Mouse (Mus musculus) limb, embryonic 14.5 days (tissue): ENCODE measurements around the gene Orc1. TPM values are rescaled to one million over a fixed set of nuclear protein-coding genes. Genes with fewer than 3 reads are reported as not detected.

Experiments used
- ATAC-seq: fragments of 200-750 bp; cut with Nextera tagmentation; 2 replicates; pipeline ENCODE4 v1.8.0; 2017; ENCODE audit warnings: low read depth, moderate number of reproducible peaks, moderate TSS enrichment; ENCODE audit not compliant: low FRiP score
- DNase-seq: peaks from one replicate; pipeline ENCODE4 v3.0.0-alpha.2; 2015; ENCODE audit warnings: low spot score
- H3K27ac ChIP-seq: fragments of 300-500 bp; sonication (generic); replicated peaks from 2 replicates; pipeline ENCODE4 v1.5.1; 2014; ENCODE audit warnings: low read depth, mild to moderate bottlenecking, low read length, moderate library complexity, mixed read lengths
- H3K27me3 ChIP-seq: fragments of 300-500 bp; sonication (generic); 2 replicates; pipeline ENCODE4 v1.6.1; 2014; ENCODE audit warnings: low read length, mixed read lengths; ENCODE audit not compliant: control insufficient read depth, insufficient read depth
- H3K36me3 ChIP-seq: fragments of 300-500 bp; sonication (generic); 2 replicates; pipeline ENCODE4 v1.6.1; 2014; ENCODE audit warnings: mild to moderate bottlenecking, low read length, moderate library complexity, mixed read lengths; ENCODE audit not compliant: control insufficient read depth, insufficient read depth
- H3K4me1 ChIP-seq: fragments of 300-500 bp; sonication (generic); 2 replicates; pipeline ENCODE4 v1.6.1; 2014; ENCODE audit warnings: antibody characterized with exemption, low read length, mixed read lengths; ENCODE audit not compliant: control insufficient read depth, insufficient read depth
- H3K4me2 ChIP-seq: fragments of 300-500 bp; sonication (generic); replicated peaks from 2 replicates; pipeline ENCODE4 v1.6.1; 2014; ENCODE audit warnings: low read depth, mild to moderate bottlenecking, low read length, moderate library complexity; ENCODE audit not compliant: severe bottlenecking
- H3K4me3 ChIP-seq: fragments of 300-500 bp; sonication (generic); replicated peaks from 2 replicates; pipeline ENCODE4 v1.5.1; 2014; ENCODE audit warnings: low read length
- H3K9ac ChIP-seq: fragments of 300-500 bp; sonication (generic); 2 replicates; pipeline ENCODE4 v1.6.1; 2014; ENCODE audit warnings: mild to moderate bottlenecking, low read depth, low read length, moderate library complexity; ENCODE audit not compliant: severe bottlenecking
- H3K9me3 ChIP-seq: fragments of 300-500 bp; sonication (generic); 2 replicates; pipeline ENCODE4 v1.6.1; 2016; ENCODE audit warnings: low read length; ENCODE audit not compliant: control insufficient read depth
- POLR2A ChIP-seq: fragments of 200-500 bp; IDR thresholded peaks from 2 replicates; pipeline ENCODE4 v1.8.0; 2012; ENCODE audit warnings: inconsistent platforms, mild to moderate bottlenecking, moderate library complexity, borderline replicate concordance; ENCODE audit not compliant: insufficient read depth, insufficient read length; ENCODE audit errors: extremely low read depth
- WGBS: fragments of 180-500 bp; shearing (Covaris S2); extraction: QIAGEN DNeasy Blood & Tissue Kit; methylation state at CpG from one replicate; pipeline ENCODE4 v1.1.7; 2014; 5-methylcytosine and 5-hydroxymethylcytosine counted together
- polyA plus RNA-seq, 2 experiments: library from polyadenylated mRNA; depleted of rRNA in 1 of 2; stranded (reverse) in 1 of 2; unstranded in 1 of 2; fragments of >200 nt; fragmentation: Nextera tagmentation in 1 of 2; extraction: Ambion mirVana in 1 of 2; gene quantifications; 2 replicates each; pipeline versions ENCODE4 v1.2.1 to v1.2.3; 2012 to 2014

The Orc1 gene
- polyA plus RNA-seq, 2 experiments = 7.4 to 9.2 TPM

GRCm38 (mm10) chr4:108593376-108593775, 14.2 kb downstream of the Orc1 start:
- Histone ChIP-seq H3K4me3 (no peak overlapping the region), H3K9ac (no peak overlapping the region), H3K27me3 (no peaks in the 10 kb centered on the region), H3K4me1 (no peaks in the 10 kb centered on the region), H3K9me3 (no peaks in the 10 kb centered on the region), H3K4me2 (no peak overlapping the region), H3K36me3 (peaks cover 12% of the 10 kb centered on the region), H3K27ac (no peak overlapping the region)
- ATAC-seq (no peak), DNase-seq (no peak)
- TF ChIP-seq POLR2A = no peak
- WGBS = 95% methylated on average over 2 of the region's 2 CpGs

DNA sequence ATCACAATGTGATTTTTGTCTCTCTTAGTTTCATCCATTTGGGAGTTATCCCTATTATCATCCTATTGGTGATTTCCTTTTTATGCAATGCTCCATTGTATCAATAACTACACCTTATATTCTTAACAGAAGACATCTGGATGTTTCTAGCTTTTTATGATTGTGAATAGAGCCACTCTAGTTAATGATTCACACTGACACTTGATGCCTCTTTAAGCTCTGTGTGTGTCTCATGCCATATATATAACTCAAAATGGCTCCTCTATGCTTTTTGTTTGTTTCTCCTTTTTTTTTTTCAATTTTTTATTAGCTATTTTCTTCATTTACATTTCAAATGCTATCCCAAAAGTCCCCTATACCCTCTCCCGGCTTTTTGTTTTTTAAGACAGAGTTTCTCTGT, 16.6 kb downstream of the Orc1 start:
- no peaks in the 10 kb centered on the region for H3K27me3 ChIP-seq
- no peak for TF ChIP-seq POLR2A
- H3K36me3 ChIP-seq = peaks cover 18% of the 10 kb centered on the region
- ATAC-seq (no peak), DNase-seq (no peak)
- WGBS = 78% methylated on average over 1 of the region's 1 CpGs
- H3K4me2 ChIP-seq = no peak overlapping the region
- no peak overlapping the region for H3K4me3 ChIP-seq
- no peaks in the 10 kb centered on the region for H3K4me1 ChIP-seq
- no peaks in the 10 kb centered on the region for H3K9me3 ChIP-seq
- H3K9ac ChIP-seq = no peak overlapping the region
- H3K27ac ChIP-seq = no peak overlapping the region

DNA sequence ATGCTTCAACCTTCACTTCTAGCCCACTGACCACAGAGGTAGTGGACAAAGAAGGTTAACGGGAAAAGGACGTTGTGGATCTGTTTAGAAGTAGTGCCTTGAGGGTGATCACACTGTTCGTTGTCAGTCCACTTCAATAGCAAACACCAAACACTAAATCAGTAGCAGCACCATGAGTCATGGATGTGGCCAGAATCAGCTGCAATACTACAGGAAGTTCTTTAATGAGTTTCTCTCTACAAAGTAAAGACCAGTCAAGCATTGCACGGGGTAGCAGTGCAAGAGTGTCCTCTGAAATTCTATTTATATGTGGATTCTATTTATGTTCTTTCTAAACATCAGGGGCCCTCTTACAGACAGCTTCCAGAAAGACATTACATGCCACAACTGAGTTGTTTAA, 19.1 kb downstream of the Orc1 start:
- no peak for DNase-seq
- Histone ChIP-seq H3K27me3 (no peaks in the 10 kb centered on the region), H3K4me3 (no peak overlapping the region), H3K9ac (no peak overlapping the region), H3K36me3 (peaks cover 30% of the 10 kb centered on the region), H3K27ac (no peak overlapping the region), H3K4me1 (no peaks in the 10 kb centered on the region), H3K9me3 (no peaks in the 10 kb centered on the region), H3K4me2 (no peak overlapping the region)
- 86% methylated on average over 4 of the region's 4 CpGs for WGBS
- no peak for TF ChIP-seq POLR2A
- ATAC-seq = no peak

DNA sequence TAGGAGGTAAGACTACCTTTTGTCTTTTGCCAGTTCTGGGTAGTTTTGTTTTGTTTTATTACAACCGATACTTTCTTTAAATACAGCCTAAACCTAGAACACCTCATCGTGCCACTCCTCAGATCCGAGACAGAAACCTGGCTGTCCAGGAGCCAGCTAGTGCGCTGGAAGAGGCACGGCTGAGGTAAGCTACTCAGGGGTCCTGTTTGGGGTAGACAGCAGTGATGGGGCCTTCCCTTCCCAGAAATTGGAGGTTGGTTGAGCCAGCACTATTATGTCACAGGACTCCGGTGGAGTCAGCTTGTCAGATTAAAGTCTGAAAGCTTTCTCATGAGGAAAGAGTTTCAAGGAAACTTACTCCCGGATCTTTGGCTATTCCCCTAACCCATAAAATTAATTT, 22.6 kb downstream of the Orc1 start:
- H3K9me3 ChIP-seq = no peaks in the 10 kb centered on the region
- H3K4me1 ChIP-seq = no peaks in the 10 kb centered on the region
- WGBS = 94% methylated on average over 7 of the region's 7 CpGs
- peaks cover 52% of the 10 kb centered on the region for H3K36me3 ChIP-seq
- H3K27me3 ChIP-seq = no peaks in the 10 kb centered on the region
- DNase-seq = no peak
- ATAC-seq = no peak
- H3K4me3 ChIP-seq = no peak overlapping the region
- H3K4me2 ChIP-seq = no peak overlapping the region
- TF ChIP-seq POLR2A = no peak
- H3K9ac ChIP-seq = no peak overlapping the region
- no peak overlapping the region for H3K27ac ChIP-seq

DNA sequence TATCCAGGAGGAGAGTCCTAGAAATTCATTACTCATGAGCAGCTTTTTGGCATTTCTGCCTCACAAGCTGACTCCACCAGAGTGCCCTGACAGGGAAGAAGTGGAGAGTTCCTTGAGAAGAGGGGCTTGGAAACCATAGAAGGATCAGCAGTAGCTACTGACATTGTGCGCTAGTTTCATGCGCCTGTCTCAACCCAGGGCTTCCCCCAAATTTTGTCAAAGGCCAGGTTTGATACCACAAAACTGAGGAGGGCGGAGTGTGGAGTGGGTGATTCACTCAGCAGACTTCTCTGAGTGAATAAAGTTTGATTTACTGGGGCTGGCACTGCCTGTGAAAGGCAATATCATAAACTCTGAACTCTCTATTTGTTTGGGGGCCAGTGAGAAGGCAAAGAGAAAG, 29.4 kb downstream of the Orc1 start:
- 87% methylated on average over 3 of the region's 3 CpGs for WGBS
- peaks cover 37% of the 10 kb centered on the region for H3K36me3 ChIP-seq

DNA sequence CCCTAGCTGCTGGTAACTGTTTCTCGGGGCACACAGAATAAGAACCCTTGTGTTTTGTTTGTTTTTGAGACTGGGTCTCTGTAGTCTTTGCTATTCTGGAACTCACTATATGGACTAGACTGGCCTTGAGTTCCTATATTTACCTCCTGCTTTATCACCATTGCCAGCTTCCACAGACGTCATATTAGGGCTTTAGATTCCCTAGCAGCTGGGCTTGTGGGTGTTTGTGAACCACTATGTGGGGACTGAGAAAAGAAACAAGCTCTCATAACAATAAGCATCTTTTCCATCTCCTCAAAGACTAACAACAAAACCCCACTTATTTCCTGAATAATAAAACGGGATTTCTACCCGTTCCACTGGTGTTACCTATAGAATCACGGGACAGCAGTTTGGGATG, 31.7 kb downstream of the Orc1 start:
- H3K4me2 ChIP-seq = no peak overlapping the region
- no peak for TF ChIP-seq POLR2A
- H3K27me3 ChIP-seq = no peaks in the 10 kb centered on the region
- H3K27ac ChIP-seq = no peak overlapping the region
- no peaks in the 10 kb centered on the region for H3K4me1 ChIP-seq
- DNase-seq (no peak), ATAC-seq (no peak)
- 88% methylated on average over 5 of the region's 5 CpGs for WGBS
- H3K4me3 ChIP-seq = no peak overlapping the region
- H3K9ac ChIP-seq = no peak overlapping the region
- H3K9me3 ChIP-seq = no peaks in the 10 kb centered on the region
- H3K36me3 ChIP-seq = peaks cover 17% of the 10 kb centered on the region

More for the DNA sequence above, 29.4 kb downstream of the Orc1 start:
- Histone ChIP-seq H3K4me3 (no peak overlapping the region), H3K27me3 (no peaks in the 10 kb centered on the region), H3K27ac (no peak overlapping the region), H3K9me3 (no peaks in the 10 kb centered on the region), H3K9ac (no peak overlapping the region), H3K4me1 (no peaks in the 10 kb centered on the region), H3K4me2 (no peak overlapping the region)
- TF ChIP-seq POLR2A = no peak
- DNase-seq = no peak
- ATAC-seq = no peak
